8 mouse cellular contexts compared by ENCODE assay signal in genomic region chr14:121455527-121455926, GRCm38 (mm10). TPM values are rescaled to one million over a fixed set of nuclear protein-coding genes. Genes with fewer than 3 reads are reported as not detected.
DNase-seq lines count a peak whose midpoint lies in the region.

No protein-coding gene starts in this region.

- peak; percentile 56 for DNase-seq in gastrocnemius, adult 18-20 months (ENCODE audit: low spot score)
- no peak for DNase-seq in gastrocnemius, postnatal 25 days
- peak; percentile 44 for DNase-seq in MN1 (ENCODE audit: low spot score)
- DNase-seq in cerebellum, adult 8-10 months = peak; percentile 56
- peak; percentile 60 to 61 for DNase-seq in frontal cortex, postnatal 36 days (ENCODE audit: low spot score in 2 of 2)
- peak; percentile 71 to 73 for DNase-seq in kidney, postnatal 4 days
- peak; percentile 66 for DNase-seq in lung, postnatal 10 days
- DNase-seq in spleen, adult 12 weeks (ENCODE audit: low spot score) = peak; percentile 50

RNA-seq across cellular contexts. Expression of gene Slc15a1, which starts 49.5 kb away (rescaled TPM):
- total RNA-seq in gastrocnemius, adult 18-20 months (2021) = not detected
- not detected for total RNA-seq in gastrocnemius, postnatal 25 days (2021)
